In the genomic region with DNA sequence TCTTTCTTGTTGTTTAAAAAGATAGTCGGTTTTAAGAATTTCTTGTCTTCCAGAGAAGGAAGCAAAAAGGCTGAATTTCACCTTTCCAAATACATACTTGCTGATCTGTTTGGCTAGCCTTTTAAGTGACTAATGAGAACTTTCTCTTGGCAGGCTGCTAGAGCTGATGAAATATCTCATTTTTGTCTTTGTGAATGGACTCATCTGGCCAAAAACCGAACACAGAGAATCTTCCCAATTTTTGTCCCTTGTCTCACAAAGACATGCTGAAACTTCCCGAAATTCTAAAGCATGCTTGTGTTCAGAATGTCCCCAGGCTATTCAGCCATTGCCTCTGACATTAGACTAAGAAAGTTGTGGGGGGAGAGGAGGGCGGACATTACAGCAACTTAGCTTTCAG, we compare ENCODE assay signal across 26 mouse cellular contexts.
DNase-seq lines count a peak whose midpoint lies in the region; ATAC-seq and TF ChIP-seq lines count a peak whose summit lies in the region.
"Had no signal": no experiment of that assay in that cellular context is flagged by ENCODE, and none has a peak within 500 bp of the region (broad histone marks: within the 10 kb centered on the region; RNA-seq: fewer than 3 reads in every experiment).

No protein-coding gene starts in this region.

- peak overlapping the region; percentile 24; the same call in 1 of the 2 replicates for H3K27ac ChIP-seq in gastrocnemius, adult 2 months
- no peak overlapping the region for H3K27ac ChIP-seq in liver, embryonic 12.5 days
- H3K27ac ChIP-seq: embryonic facial prominence, embryonic 15.5 days; forebrain, embryonic 10.5 days; heart, embryonic 15.5 days; hindbrain, embryonic 14.5 days; kidney, postnatal 0 days; stomach, embryonic 15.5 days had no signal

- H3K4me2 ChIP-seq in liver, embryonic 12.5 days, result no peak overlapping the region
- H3K4me2 ChIP-seq: embryonic facial prominence, embryonic 15.5 days; heart, embryonic 15.5 days; hindbrain, embryonic 14.5 days; midbrain, embryonic 11.5 days; stomach, embryonic 15.5 days had no signal

- no peak for ATAC-seq in liver, embryonic 12.5 days
- ATAC-seq: forebrain, embryonic 16.5 days; liver, postnatal 0 days had no signal

- no peak overlapping the region for H3K4me3 ChIP-seq in gastrocnemius, adult 2 months
- H3K4me3 ChIP-seq in liver, embryonic 12.5 days, result no peak overlapping the region
- H3K4me3 ChIP-seq: embryonic facial prominence, embryonic 15.5 days; forebrain, embryonic 10.5 days; heart, embryonic 15.5 days; stomach, embryonic 15.5 days had no signal

- no peaks in the 10 kb centered on the region for H3K4me1 ChIP-seq in liver, embryonic 12.5 days
- H3K4me1 ChIP-seq: embryonic facial prominence, embryonic 15.5 days; heart, embryonic 15.5 days; stomach, embryonic 15.5 days had no signal

- H3K36me3 ChIP-seq in liver, embryonic 12.5 days, result no peaks in the 10 kb centered on the region
- H3K36me3 ChIP-seq: embryonic facial prominence, embryonic 15.5 days; forebrain, embryonic 10.5 days; G1E; heart, embryonic 15.5 days; stomach, embryonic 15.5 days had no signal

- TF ChIP-seq CTCF in gastrocnemius, adult 2 months (IDR thresholded peaks at IDR 0.05), result no peak

- no peaks in the 10 kb centered on the region for H3K9me3 ChIP-seq in liver, embryonic 12.5 days (replicated peaks)
- H3K9me3 ChIP-seq: embryonic facial prominence, embryonic 15.5 days; forebrain, embryonic 10.5 days; G1E; heart, embryonic 15.5 days; stomach, embryonic 15.5 days had no signal

- H3K9ac ChIP-seq in liver, embryonic 12.5 days, result no peak overlapping the region
- H3K9ac ChIP-seq: embryonic facial prominence, embryonic 15.5 days; heart, embryonic 15.5 days; hindbrain, embryonic 14.5 days; liver, postnatal 0 days; stomach, embryonic 15.5 days had no signal

- 57% methylated on average over 4 of the region's 4 CpGs for WGBS in liver, embryonic 12.5 days (ENCODE audit: insufficient replicate concordance)

- H3K27me3 ChIP-seq in liver, embryonic 12.5 days (replicated peaks), result no peaks in the 10 kb centered on the region
- H3K27me3 ChIP-seq: CH12.LX; embryonic facial prominence, embryonic 15.5 days; heart, embryonic 15.5 days; stomach, embryonic 15.5 days had no signal

- intact Hi-C loops in gastrocnemius, adult 2 months (cut with DNase I), result loop anchor here (10.0 kb wide), 1 partner anchor 133 kb away; a partner anchor contains a TSS
- intact Hi-C loops in gastrocnemius, postnatal 36 days (cut with DNase I), result no loop called here

- DNase-seq in gastrocnemius, adult 2 months, result no peak
- DNase-seq in gastrocnemius, postnatal 36 days, result no peak
- peak; percentile 22 for DNase-seq in lung, postnatal 10 days
- no peak for DNase-seq in lung, postnatal 4 days
- DNase-seq in fibroblast of lung, adult 2 months (ENCODE audit: low read depth), result peak; percentile 5
- DNase-seq in thymus, postnatal 14 days, result no peak
- DNase-seq: adrenal gland, adult 8-10 months; B cell, adult 2 months; cerebellum, adult 8-10 months; heart, postnatal 36 days; kidney, adult 2 months; liver, postnatal 0 days; right cerebral cortex, adult 18-20 months; right cerebral cortex, postnatal 4 days; thymus, postnatal 4 days had no signal

Comparison
In these comparisons a context has a peak if more than half of its experiments do, and no peak if none do; other contexts are left out.
1. DNase-seq: peak in lung, postnatal 10 days (single experiment) and fibroblast of lung, adult 2 months (single experiment); none in gastrocnemius, adult 2 months (single experiment), gastrocnemius, postnatal 36 days (0 of 2), lung, postnatal 4 days (0 of 2) and thymus, postnatal 14 days (single experiment).